Mouse (Mus musculus) megakaryocyte, embryonic 14.5 days (primary cell): ENCODE results near the gene Gtdc1.

Experiments
- FLI1 ChIP-seq: IDR thresholded peaks from 2 replicates; pipeline ENCODE4 v1.6.1; 2012; ENCODE audit warnings: low read length, inconsistent platforms, mixed read lengths
- GATA1 ChIP-seq: IDR thresholded peaks from 3 replicates; pipeline ENCODE4 v1.6.1; 2012; ENCODE audit warnings: mixed read lengths, low read length, inconsistent platforms, borderline replicate concordance

- no peak for TF ChIP-seq GATA1
- no peak for TF ChIP-seq FLI1
Measured at GRCm38 (mm10) chr2:44628778-44629177, 298.7 kb downstream of the Gtdc1 start.
